Mouse (Mus musculus): ENCODE results near the gene Stoml2.

DNA sequence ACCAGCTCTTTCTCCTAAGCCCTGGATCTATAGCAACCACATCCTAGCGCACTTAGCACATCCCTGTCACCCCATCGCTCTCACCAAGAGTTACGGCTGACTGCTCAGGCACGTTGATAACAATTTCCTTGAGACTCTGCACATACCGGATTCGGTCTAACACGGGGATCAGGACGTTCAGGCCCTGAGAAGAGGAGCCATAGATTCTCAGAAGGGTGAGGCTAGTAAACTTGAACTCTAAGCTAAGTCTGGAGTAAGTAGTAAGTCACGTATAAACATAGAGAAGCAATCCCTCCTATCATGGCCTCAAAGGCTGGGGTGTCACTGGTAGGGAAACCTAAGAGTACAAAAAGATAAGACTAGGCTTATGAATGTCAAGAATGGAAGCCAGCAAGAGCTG is 1.2 kb downstream of the Stoml2 start:
- TF ChIP-seq POLR2A (IDR thresholded peaks at IDR 0.05; ENCODE audit: borderline replicate concordance, low read depth, low read length) (no peak), CTCF (IDR thresholded peaks at IDR 0.05; ENCODE audit: low read depth, low read length) (no peak)

Measured in bone marrow macrophage, adult 2 months (primary cell).